Mouse (Mus musculus) mature B cell (primary cell): ENCODE measurements around the gene Mtor.

ENCODE experiments used
- in situ Hi-C: fragments of 300-500 bp; cut with MboI; formaldehyde crosslinking; loops from 2 replicates; pipeline ENCODE4 v1.14.3; 2019

Mtor gene

GRCm38 (mm10) chr4:148591637-148592380 lies 143.4 kb downstream of the Mtor start:
- in situ Hi-C loops, result no loop called here

- in situ Hi-C loops, result no loop called here
Measured at GRCm38 (mm10) chr4:148593996-148594395, 145.6 kb downstream of the Mtor start.

GRCm38 (mm10) chr4:148595916-148596315 lies 147.5 kb downstream of the Mtor start:
- in situ Hi-C loops, result no loop called here

- in situ Hi-C loops, result no loop called here
Measured at GRCm38 (mm10) chr4:148596731-148597130, 148.3 kb downstream of the Mtor start.

- in situ Hi-C loops, result no loop called here
Measured at GRCm38 (mm10) chr4:148598826-148599225, 150.4 kb downstream of the Mtor start.

GRCm38 (mm10) chr4:148600316-148600715 lies 151.9 kb downstream of the Mtor start:
- in situ Hi-C loops, result loop anchor here (25.0 kb wide), 1 partner anchor 438 kb away; the partner anchor contains the start of genes Fbxo2, Fbxo44 and Fbxo6

GRCm38 (mm10) chr4:148601871-148602270 lies 153.5 kb downstream of the Mtor start:
- in situ Hi-C loops, result loop anchor here (25.0 kb wide), 1 partner anchor 440 kb away; the partner anchor contains the start of genes Fbxo2, Fbxo44 and Fbxo6

GRCm38 (mm10) chr4:148602357-148603120 lies 154.1 kb downstream of the Mtor start, which contains the start of gene Masp2:
Gene Masp2 (plus strand): TSS chr4:148602554.
- in situ Hi-C loops, result loop anchor here (25.0 kb wide), 1 partner anchor 440 kb away; the partner anchor contains the start of genes Fbxo2, Fbxo44 and Fbxo6

GRCm38 (mm10) chr4:148603376-148604139 lies 155.1 kb downstream of the Mtor start:
- in situ Hi-C loops, result loop anchor here (25.0 kb wide), 1 partner anchor 441 kb away; the partner anchor contains the start of genes Fbxo2, Fbxo44 and Fbxo6

GRCm38 (mm10) chr4:148604141-148604540 lies 155.7 kb downstream of the Mtor start:
- in situ Hi-C loops, result loop anchor here (25.0 kb wide), 1 partner anchor 442 kb away; the partner anchor contains the start of genes Fbxo2, Fbxo44 and Fbxo6

GRCm38 (mm10) chr4:148604541-148605165 lies 156.2 kb downstream of the Mtor start:
- in situ Hi-C loops, result loop anchor here (25.0 kb wide), 1 partner anchor 442 kb away; the partner anchor contains the start of genes Fbxo2, Fbxo44 and Fbxo6
